9 mouse cellular contexts compared by ENCODE assay signal in genomic region chr7:45718331-45718730, GRCm38 (mm10). TPM values are rescaled to one million over a fixed set of nuclear protein-coding genes. Genes with fewer than 3 reads are reported as not detected.
A peak's percentile ranks its signal among the peaks of the same experiment; 100 is the strongest.
DNase-seq lines count a peak whose midpoint lies in the region; ATAC-seq and TF ChIP-seq lines count a peak whose summit lies in the region.
"Had no signal": no experiment of that assay in that cellular context is flagged by ENCODE, and none has a peak within 500 bp of the region (broad histone marks: within the 10 kb centered on the region; RNA-seq: fewer than 3 reads in every experiment).

No protein-coding gene starts in this region.

- peaks cover 48% of the 10 kb centered on the region for H3K36me3 ChIP-seq in heart, embryonic 13.5 days
- peaks cover 69% of the 10 kb centered on the region for H3K36me3 ChIP-seq in E14TG2a.4 (ENCODE audit: insufficient read depth, low read length)
- peaks cover 26% of the 10 kb centered on the region for H3K36me3 ChIP-seq in forebrain, embryonic 15.5 days
- H3K36me3 ChIP-seq in liver, embryonic 16.5 days (ENCODE audit: control insufficient read depth, insufficient read depth): peaks cover 22% of the 10 kb centered on the region

- ATAC-seq in heart, embryonic 13.5 days (ENCODE audit: extremely low read depth, insufficient number of reproducible peaks, low FRiP score, low TSS enrichment): no peak
- no peak for ATAC-seq in forebrain, embryonic 15.5 days (replicated peaks)
- no peak for ATAC-seq in liver, embryonic 16.5 days (ENCODE audit: low read depth)

- no peaks in the 10 kb centered on the region for H3K27me3 ChIP-seq in heart, embryonic 13.5 days (replicated peaks)
- H3K27me3 ChIP-seq in E14TG2a.4 (ENCODE audit: insufficient read depth, low read length): no peaks in the 10 kb centered on the region
- no peaks in the 10 kb centered on the region for H3K27me3 ChIP-seq in forebrain, embryonic 15.5 days
- H3K27me3 ChIP-seq in liver, embryonic 16.5 days (ENCODE audit: control insufficient read depth, insufficient read depth, low read depth, low read length): no peaks in the 10 kb centered on the region

- H3K4me3 ChIP-seq in heart, embryonic 13.5 days: peak overlapping the region; percentile 97
- H3K4me3 ChIP-seq in E14TG2a.4 (replicated peaks; ENCODE audit: low read length): peak overlapping the region; percentile 99
- peak overlapping the region; percentile 71 for H3K4me3 ChIP-seq in forebrain, embryonic 15.5 days
- H3K4me3 ChIP-seq in liver, embryonic 16.5 days (ENCODE audit: low read depth, low read length): peak overlapping the region; percentile 87

- H3K9me3 ChIP-seq in heart, embryonic 13.5 days: no peaks in the 10 kb centered on the region
- no peaks in the 10 kb centered on the region for H3K9me3 ChIP-seq in E14TG2a.4 (ENCODE audit: low read length)
- no peaks in the 10 kb centered on the region for H3K9me3 ChIP-seq in forebrain, embryonic 15.5 days
- H3K9me3 ChIP-seq in liver, embryonic 16.5 days (replicated peaks; ENCODE audit: control insufficient read depth, low read length): no peaks in the 10 kb centered on the region

- peaks cover 50% of the 10 kb centered on the region for H3K4me1 ChIP-seq in heart, embryonic 13.5 days
- peaks cover 68% of the 10 kb centered on the region for H3K4me1 ChIP-seq in E14TG2a.4 (replicated peaks; ENCODE audit: low read depth, low read length)
- H3K4me1 ChIP-seq in forebrain, embryonic 15.5 days: peaks cover 53% of the 10 kb centered on the region
- H3K4me1 ChIP-seq in liver, embryonic 16.5 days (ENCODE audit: control insufficient read depth, low read depth, low read length): peaks cover 50% of the 10 kb centered on the region

- H3K4me2 ChIP-seq in heart, embryonic 13.5 days: peak overlapping the region; percentile 96
- peak overlapping the region; percentile 88 for H3K4me2 ChIP-seq in forebrain, embryonic 15.5 days (replicated peaks)
- H3K4me2 ChIP-seq in liver, embryonic 16.5 days (ENCODE audit: low read depth, low read length): peak overlapping the region; percentile 77

- under 1% methylated on average over 20 of the region's 20 CpGs for WGBS in heart, embryonic 13.5 days
- WGBS in forebrain, embryonic 15.5 days: under 1% methylated on average over 20 of the region's 20 CpGs
- 0% methylated on average over 20 of the region's 20 CpGs for WGBS in liver, embryonic 16.5 days (ENCODE audit: insufficient replicate concordance)

- peak overlapping the region; percentile 90 for H3K27ac ChIP-seq in heart, embryonic 13.5 days (replicated peaks)
- peak overlapping the region; percentile 84 for H3K27ac ChIP-seq in forebrain, embryonic 15.5 days (replicated peaks)
- H3K27ac ChIP-seq in liver, embryonic 16.5 days (ENCODE audit: low read length): peak overlapping the region; percentile 71

- no peak for DNase-seq in heart, postnatal 10 days
- no peak for DNase-seq in adrenal gland, adult 8-10 months
- no peak for DNase-seq in layer of hippocampus, adult 9-11 months
- DNase-seq in cerebellum, postnatal 36 days: no peak

- TF ChIP-seq CTCF in E14TG2a.4 (conservative IDR thresholded peaks at IDR 0.05; ENCODE audit: low read length): no peak

- intact Hi-C loops in heart, postnatal 10 days (cut with DNase I): loop anchor here (5.0 kb wide), 1 partner anchor 204 kb away; the partner anchor contains the start of genes Ccdc114 and Emp3

- H3K9ac ChIP-seq in heart, embryonic 13.5 days: peak overlapping the region; percentile 99
- H3K9ac ChIP-seq in forebrain, embryonic 15.5 days (replicated peaks): peak overlapping the region; percentile 83
- H3K9ac ChIP-seq in liver, embryonic 16.5 days (ENCODE audit: low read depth, low read length): peak overlapping the region; percentile 85

RNA-seq across cellular contexts. Expression of gene Sphk2, which starts 0.5 kb away (rescaled TPM):
- 16.7 and 17.5 TPM in 2 replicates for polyA plus RNA-seq in heart, embryonic 13.5 days (2015; fragmentation: Nextera tagmentation; extraction: Ambion mirVana)
- 10 to 100 TPM; 17.4 to 20.1 TPM for total RNA-seq in heart, postnatal 10 days (2021)
- 29.0 and 30.2 TPM in 2 replicates for polyA plus RNA-seq in forebrain, embryonic 15.5 days (2015; fragmentation: Nextera tagmentation; extraction: Ambion mirVana)
- 11.0 and 13.9 TPM in 2 replicates for polyA plus RNA-seq in liver, embryonic 16.5 days (2015; fragmentation: Nextera tagmentation; extraction: Ambion mirVana)
- 10 to 100 TPM; 36.9 to 40.2 (median 39.3) TPM for total RNA-seq in adrenal gland, adult 8-10 months (2022)

RNA-seq across cellular contexts. Expression of gene Fam83e, which starts 2.7 kb away (rescaled TPM):
- 0.20 and 0.31 TPM in 2 replicates for polyA plus RNA-seq in heart, embryonic 13.5 days (2015; fragmentation: Nextera tagmentation; extraction: Ambion mirVana)
- under 1 TPM; 0.10 to 0.12 TPM for total RNA-seq in heart, postnatal 10 days (2021)
- 0.37 and 1.0 TPM in 2 replicates for polyA plus RNA-seq in forebrain, embryonic 15.5 days (2015; fragmentation: Nextera tagmentation; extraction: Ambion mirVana)
- polyA plus RNA-seq in liver, embryonic 16.5 days (2015; fragmentation: Nextera tagmentation; extraction: Ambion mirVana): 0.16 and 0.30 TPM in 2 replicates
- total RNA-seq in adrenal gland, adult 8-10 months (2022): 1 to 10 TPM in 1 of 4 experiments, under 1 TPM in 3; 0.29 to 2.1 (median 0.66) TPM

RNA-seq across cellular contexts. Expression of gene Rpl18, which starts 3.1 kb away (rescaled TPM):
- 630 and 695 TPM in 2 replicates for polyA plus RNA-seq in heart, embryonic 13.5 days (2015; fragmentation: Nextera tagmentation; extraction: Ambion mirVana)
- total RNA-seq in heart, postnatal 10 days (2021): 100 to 1,000 TPM; 698 to 700 TPM
- 633 and 683 TPM in 2 replicates for polyA plus RNA-seq in forebrain, embryonic 15.5 days (2015; fragmentation: Nextera tagmentation; extraction: Ambion mirVana)
- polyA plus RNA-seq in liver, embryonic 16.5 days (2015; fragmentation: Nextera tagmentation; extraction: Ambion mirVana): 460 and 502 TPM in 2 replicates
- 1,000 to 10,000 TPM; 1,011 to 1,224 (median 1,104) TPM for total RNA-seq in adrenal gland, adult 8-10 months (2022)

RNA-seq across cellular contexts. Expression of gene Spaca4, which starts 7.3 kb away (rescaled TPM):
- not detected in 2 replicates for polyA plus RNA-seq in heart, embryonic 13.5 days (2015; fragmentation: Nextera tagmentation; extraction: Ambion mirVana)
- total RNA-seq in heart, postnatal 10 days (2021): not detected
- not detected in 2 replicates for polyA plus RNA-seq in forebrain, embryonic 15.5 days (2015; fragmentation: Nextera tagmentation; extraction: Ambion mirVana)
- polyA plus RNA-seq in liver, embryonic 16.5 days (2015; fragmentation: Nextera tagmentation; extraction: Ambion mirVana): not detected in 2 replicates
- total RNA-seq in adrenal gland, adult 8-10 months (2022): not detected
- total RNA-seq: gastrocnemius, postnatal 14 days had no signal

RNA-seq across cellular contexts. Expression of gene Dbp, which starts 13.4 kb away (rescaled TPM):
- 2.2 and 3.5 TPM in 2 replicates for polyA plus RNA-seq in heart, embryonic 13.5 days (2015; fragmentation: Nextera tagmentation; extraction: Ambion mirVana)
- 10 to 100 TPM; 22.7 to 29.8 TPM for total RNA-seq in heart, postnatal 10 days (2021)
- polyA plus RNA-seq in forebrain, embryonic 15.5 days (2015; fragmentation: Nextera tagmentation; extraction: Ambion mirVana): 3.6 and 4.1 TPM in 2 replicates
- 0.27 and 0.32 TPM in 2 replicates for polyA plus RNA-seq in liver, embryonic 16.5 days (2015; fragmentation: Nextera tagmentation; extraction: Ambion mirVana)
- 100 to 1,000 TPM; 254 to 411 (median 333) TPM for total RNA-seq in adrenal gland, adult 8-10 months (2022)
